Mouse (Mus musculus) neural tube, embryonic 13.5 days (tissue): ENCODE data around the gene Casp7. TPM values are rescaled to one million over a fixed set of nuclear protein-coding genes. Genes with fewer than 3 reads are reported as not detected.

Experiments used
- ATAC-seq: fragments of 200-750 bp; cut with Nextera tagmentation; 2 replicates; pipeline ENCODE4 v1.8.0; 2017; ENCODE audit warnings: low read depth, mild to moderate bottlenecking, moderate TSS enrichment, moderate library complexity
- H3K27ac ChIP-seq: fragments of 300-500 bp; sonication (generic); replicated peaks from 2 replicates; pipeline ENCODE4 v1.5.1; 2015; ENCODE audit warnings: moderate library complexity, mild to moderate bottlenecking, inconsistent platforms
- H3K27me3 ChIP-seq: fragments of 300-500 bp; sonication (generic); 2 replicates; pipeline ENCODE4 v1.6.1; 2015; ENCODE audit warnings: mild to moderate bottlenecking, inconsistent platforms
- H3K36me3 ChIP-seq: fragments of 300-500 bp; sonication (generic); 2 replicates; pipeline ENCODE4 v1.6.1; 2015; ENCODE audit warnings: mild to moderate bottlenecking, inconsistent platforms
- H3K4me1 ChIP-seq: fragments of 300-500 bp; sonication (generic); replicated peaks from 2 replicates; pipeline ENCODE4 v1.6.1; 2015; ENCODE audit warnings: inconsistent platforms
- H3K4me2 ChIP-seq: fragments of 300-500 bp; sonication (generic); 2 replicates; pipeline ENCODE4 v1.6.1; 2015; ENCODE audit warnings: inconsistent platforms, mild to moderate bottlenecking, moderate library complexity
- H3K4me3 ChIP-seq: fragments of 300-500 bp; sonication (generic); 2 replicates; pipeline ENCODE4 v1.5.1; 2015; ENCODE audit warnings: mild to moderate bottlenecking, inconsistent platforms
- H3K9ac ChIP-seq: fragments of 300-500 bp; sonication (generic); 2 replicates; pipeline ENCODE4 v1.6.1; 2015; ENCODE audit warnings: moderate library complexity, mild to moderate bottlenecking, inconsistent platforms
- H3K9me3 ChIP-seq: fragments of 300-500 bp; sonication (generic); 2 replicates; pipeline ENCODE4 v1.6.1; 2016; ENCODE audit warnings: inconsistent platforms
- WGBS: fragments of 180-500 bp; shearing (Covaris S2); methylation state at CpG from one replicate; pipeline ENCODE4 v1.1.7; 2015; 5-methylcytosine and 5-hydroxymethylcytosine counted together
- polyA plus RNA-seq: library from polyadenylated mRNA; unstranded; fragments of >200 nt; fragmentation: Nextera tagmentation; extraction: Ambion mirVana; gene quantifications from 2 replicates; pipeline ENCODE4 v1.2.1, GENCODE M21; 2015

Casp7 gene
- polyA plus RNA-seq, 1 experiment from 2014 or later = 13.8 TPM

- ATAC-seq = no peak
- H3K9me3 ChIP-seq = no peaks in the 10 kb centered on the region
- H3K9ac ChIP-seq = no peak overlapping the region
- 93% methylated on average over 7 of the region's 7 CpGs for WGBS
- no peak overlapping the region for H3K4me2 ChIP-seq
- no peak overlapping the region for H3K4me3 ChIP-seq
- H3K36me3 ChIP-seq = no peaks in the 10 kb centered on the region
- H3K27ac ChIP-seq = no peak overlapping the region
- no peaks in the 10 kb centered on the region for H3K27me3 ChIP-seq
- 0 out of 2 replicates have a peak, but pooled peaks cover 4% of the 10 kb centered on the region for H3K4me1 ChIP-seq
Measured at GRCm38 (mm10) chr19:56433581-56433980, 36.7 kb downstream of the Casp7 start.

GRCm38 (mm10) chr19:56436380-56436779, 39.5 kb downstream of the Casp7 start:
- H3K9ac ChIP-seq = no peak overlapping the region
- 0 out of 2 replicates have a peak, but pooled peaks cover 4% of the 10 kb centered on the region for H3K4me1 ChIP-seq
- H3K36me3 ChIP-seq = no peaks in the 10 kb centered on the region
- no peaks in the 10 kb centered on the region for H3K9me3 ChIP-seq
- H3K4me2 ChIP-seq = no peak overlapping the region
- WGBS = 88% methylated on average over 13 of the region's 13 CpGs
- H3K27ac ChIP-seq = no peak overlapping the region
- ATAC-seq = no peak
- H3K4me3 ChIP-seq = no peak overlapping the region
- no peaks in the 10 kb centered on the region for H3K27me3 ChIP-seq

GRCm38 (mm10) chr19:56438357-56439071, 41.6 kb downstream of the Casp7 start:
- no peak overlapping the region for H3K4me2 ChIP-seq
- H3K9ac ChIP-seq = no peak overlapping the region
- no peak overlapping the region for H3K27ac ChIP-seq
- H3K9me3 ChIP-seq = no peaks in the 10 kb centered on the region
- ATAC-seq = no peak
- H3K4me3 ChIP-seq = no peak overlapping the region
- no peaks in the 10 kb centered on the region for H3K36me3 ChIP-seq
- WGBS = 90% methylated on average over 7 of the region's 7 CpGs
- no peaks in the 10 kb centered on the region for H3K27me3 ChIP-seq
- 0 out of 2 replicates have a peak, but pooled peaks cover 4% of the 10 kb centered on the region for H3K4me1 ChIP-seq

- no peaks in the 10 kb centered on the region for H3K9me3 ChIP-seq
- no peak overlapping the region for H3K4me2 ChIP-seq
- no peaks in the 10 kb centered on the region for H3K27me3 ChIP-seq
- H3K9ac ChIP-seq = no peak overlapping the region
- ATAC-seq = no peak
- no peak overlapping the region for H3K4me3 ChIP-seq
- 90% methylated on average over 6 of the region's 6 CpGs for WGBS
- H3K36me3 ChIP-seq = no peaks in the 10 kb centered on the region
- H3K27ac ChIP-seq = no peak overlapping the region
- 0 out of 2 replicates have a peak, but pooled peaks cover 4% of the 10 kb centered on the region for H3K4me1 ChIP-seq
Measured at GRCm38 (mm10) chr19:56439072-56439434, 42.1 kb downstream of the Casp7 start.

GRCm38 (mm10) chr19:56443445-56443844, 46.5 kb downstream of the Casp7 start:
- Histone ChIP-seq H3K27me3 (no peaks in the 10 kb centered on the region), H3K9me3 (no peaks in the 10 kb centered on the region), H3K27ac (no peak overlapping the region), H3K4me3 (no peak overlapping the region), H3K4me1 (no peaks in the 10 kb centered on the region), H3K4me2 (no peak overlapping the region), H3K9ac (no peak overlapping the region), H3K36me3 (no peaks in the 10 kb centered on the region)
- 87% methylated on average over 14 of the region's 14 CpGs for WGBS
- no peak for ATAC-seq

- no peaks in the 10 kb centered on the region for H3K36me3 ChIP-seq
- no peak overlapping the region for H3K27ac ChIP-seq
- H3K9ac ChIP-seq = no peak overlapping the region
- H3K9me3 ChIP-seq = no peaks in the 10 kb centered on the region
- H3K4me3 ChIP-seq = no peak overlapping the region
- no peaks in the 10 kb centered on the region for H3K4me1 ChIP-seq
- H3K27me3 ChIP-seq = no peaks in the 10 kb centered on the region
- no peak overlapping the region for H3K4me2 ChIP-seq
- WGBS = 94% methylated on average over 4 of the region's 4 CpGs
- ATAC-seq = no peak
Measured at GRCm38 (mm10) chr19:56448784-56449183, 51.9 kb downstream of the Casp7 start.

- ATAC-seq = no peak
- Histone ChIP-seq H3K9me3 (no peaks in the 10 kb centered on the region), H3K9ac (no peak overlapping the region), H3K4me1 (no peaks in the 10 kb centered on the region), H3K36me3 (no peaks in the 10 kb centered on the region), H3K27ac (no peak overlapping the region), H3K27me3 (no peaks in the 10 kb centered on the region), H3K4me3 (no peak overlapping the region), H3K4me2 (no peak overlapping the region)
- WGBS = 89% methylated on average over 8 of the region's 8 CpGs
Measured at GRCm38 (mm10) chr19:56449537-56449936, 52.6 kb downstream of the Casp7 start.

- H3K4me2 ChIP-seq = no peak overlapping the region
- H3K4me3 ChIP-seq = no peak overlapping the region
- H3K27ac ChIP-seq = no peak overlapping the region
- no peaks in the 10 kb centered on the region for H3K36me3 ChIP-seq
- no peak for ATAC-seq
- no peaks in the 10 kb centered on the region for H3K4me1 ChIP-seq
- 80% methylated on average over 5 of the region's 5 CpGs for WGBS
- H3K27me3 ChIP-seq = no peaks in the 10 kb centered on the region
- H3K9ac ChIP-seq = no peak overlapping the region
- H3K9me3 ChIP-seq = no peaks in the 10 kb centered on the region
Measured at GRCm38 (mm10) chr19:56450892-56451291, 54.0 kb downstream of the Casp7 start.

- WGBS = 92% methylated on average over 4 of the region's 4 CpGs
- Histone ChIP-seq H3K4me1 (no peaks in the 10 kb centered on the region), H3K4me2 (no peak overlapping the region), H3K27ac (no peak overlapping the region), H3K9ac (no peak overlapping the region), H3K4me3 (no peak overlapping the region), H3K27me3 (no peaks in the 10 kb centered on the region), H3K36me3 (no peaks in the 10 kb centered on the region), H3K9me3 (no peaks in the 10 kb centered on the region)
- no peak for ATAC-seq
Measured at GRCm38 (mm10) chr19:56451867-56452266, 54.9 kb downstream of the Casp7 start.

GRCm38 (mm10) chr19:56452421-56452820, 55.5 kb downstream of the Casp7 start:
- 96% methylated on average over 2 of the region's 2 CpGs for WGBS
- Histone ChIP-seq H3K27ac (no peak overlapping the region), H3K9me3 (no peaks in the 10 kb centered on the region), H3K4me3 (no peak overlapping the region), H3K9ac (no peak overlapping the region), H3K27me3 (no peaks in the 10 kb centered on the region), H3K36me3 (no peaks in the 10 kb centered on the region), H3K4me2 (no peak overlapping the region), H3K4me1 (no peaks in the 10 kb centered on the region)
- no peak for ATAC-seq

- Histone ChIP-seq H3K27ac (no peak overlapping the region), H3K4me1 (no peaks in the 10 kb centered on the region), H3K27me3 (no peaks in the 10 kb centered on the region), H3K36me3 (no peaks in the 10 kb centered on the region), H3K9me3 (no peaks in the 10 kb centered on the region), H3K4me2 (no peak overlapping the region), H3K4me3 (no peak overlapping the region), H3K9ac (no peak overlapping the region)
- no peak for ATAC-seq
- WGBS = 83% methylated on average over 4 of the region's 4 CpGs
Measured at GRCm38 (mm10) chr19:56454862-56455261, 57.9 kb downstream of the Casp7 start.

- WGBS = 51% methylated on average over 2 of the region's 2 CpGs
- no peaks in the 10 kb centered on the region for H3K36me3 ChIP-seq
- H3K9ac ChIP-seq = no peak overlapping the region
- H3K27ac ChIP-seq = no peak overlapping the region
- H3K4me1 ChIP-seq = no peaks in the 10 kb centered on the region
- no peaks in the 10 kb centered on the region for H3K9me3 ChIP-seq
- no peaks in the 10 kb centered on the region for H3K27me3 ChIP-seq
- H3K4me2 ChIP-seq = no peak overlapping the region
- ATAC-seq = no peak
- H3K4me3 ChIP-seq = no peak overlapping the region
Measured at GRCm38 (mm10) chr19:56455369-56455768, 58.4 kb downstream of the Casp7 start.

GRCm38 (mm10) chr19:56457569-56457968, 60.6 kb downstream of the Casp7 start:
- Histone ChIP-seq H3K27me3 (0 out of 2 replicates have a peak, but pooled peaks cover 2% of the 10 kb centered on the region), H3K4me1 (no peaks in the 10 kb centered on the region), H3K9me3 (no peaks in the 10 kb centered on the region), H3K4me2 (no peak overlapping the region), H3K9ac (no peak overlapping the region), H3K4me3 (no peak overlapping the region), H3K36me3 (no peaks in the 10 kb centered on the region), H3K27ac (no peak overlapping the region)
- ATAC-seq = no peak
- WGBS = 75% methylated on average over 4 of the region's 4 CpGs
